Mouse (Mus musculus) ovary, postnatal 14 days (tissue): ENCODE measurements around the gene Cfap157.
A peak's percentile ranks its signal among the peaks of the same experiment; 100 is the strongest.

Experiments
- DNase-seq: peaks from one replicate; pipeline ENCODE4 v3.0.0; 2022; ENCODE audit warnings: low spot score

Cfap157 gene

DNA sequence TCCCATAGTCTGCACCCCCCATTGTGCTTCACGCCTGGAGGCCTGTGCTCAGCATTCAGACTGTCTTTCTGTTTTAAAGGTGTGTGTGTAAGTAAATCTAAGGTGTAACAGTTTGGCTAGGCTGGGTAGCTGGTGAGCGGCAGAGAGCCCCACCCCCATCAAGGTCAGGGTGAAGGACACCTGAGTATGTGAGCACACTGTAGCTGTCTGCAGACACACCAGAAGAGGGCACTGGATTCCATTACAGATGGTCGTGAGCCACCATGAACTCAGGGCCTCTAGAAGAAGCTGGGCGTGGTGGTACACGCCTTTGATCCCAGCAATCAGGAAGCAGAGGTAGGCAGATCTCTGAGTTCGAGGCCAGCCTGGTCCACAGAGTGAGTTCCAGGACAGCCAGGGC lies 2.5 kb downstream of the Cfap157 start:
- DNase-seq, result no peak

GRCm38 (mm10) chr2:32779714-32780113 lies 4.5 kb downstream of the Cfap157 start:
- no peak for DNase-seq

DNA sequence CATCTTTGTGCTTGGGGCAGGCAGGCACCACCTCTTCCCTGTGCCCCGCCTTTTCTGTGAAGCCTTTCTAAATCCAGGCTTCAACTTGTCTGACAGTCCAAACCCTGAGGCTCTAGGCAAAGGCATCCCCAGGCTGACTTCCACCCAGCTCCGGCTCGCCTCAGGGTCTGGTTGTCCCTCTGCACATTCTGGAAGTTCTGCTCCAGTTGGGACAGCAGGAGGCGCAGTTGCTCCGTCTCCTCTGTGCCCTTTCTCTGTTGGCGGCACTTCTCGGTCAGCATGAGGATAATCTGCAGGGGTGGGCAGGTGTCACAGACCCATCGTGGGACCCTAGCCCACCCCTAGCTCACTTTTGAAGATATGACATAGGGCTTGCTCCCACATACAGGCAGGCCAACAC lies 5.1 kb downstream of the Cfap157 start:
- DNase-seq, result peak; percentile 58

- DNase-seq, result no peak
These were observed 6.1 kb downstream of the Cfap157 start for GRCm38 (mm10) chr2:32778081-32778480.

DNA sequence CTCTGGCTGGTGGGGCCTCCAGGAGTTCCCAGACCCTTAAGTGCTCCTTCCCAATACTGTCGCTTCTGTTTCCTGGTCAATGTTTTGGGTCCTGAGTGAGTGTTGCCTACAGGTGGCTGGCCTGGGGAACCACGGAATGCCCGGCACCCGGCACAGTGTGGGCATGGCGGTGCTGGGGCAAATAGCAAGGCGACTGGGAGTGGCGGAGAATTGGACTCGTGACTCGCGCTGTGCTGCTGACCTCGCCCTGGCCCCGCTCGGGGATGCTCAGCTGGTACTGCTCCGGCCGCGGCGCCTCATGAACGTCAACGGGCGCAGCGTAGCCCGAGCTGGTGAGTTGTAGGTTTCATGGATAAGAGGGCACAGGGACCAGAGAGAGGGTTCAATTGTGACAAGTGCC lies 8.0 kb downstream of the Cfap157 start:
- DNase-seq, result no peak

GRCm38 (mm10) chr2:32775359-32776074 lies 8.7 kb downstream of the Cfap157 start, which contains the start of the genes Ttc16 and Ptrh1:
Gene Ttc16 (minus strand): TSS chr2:32775633.
Gene Ptrh1 (plus strand): TSS chr2:32775786.
- peak; percentile 95 for DNase-seq

DNA sequence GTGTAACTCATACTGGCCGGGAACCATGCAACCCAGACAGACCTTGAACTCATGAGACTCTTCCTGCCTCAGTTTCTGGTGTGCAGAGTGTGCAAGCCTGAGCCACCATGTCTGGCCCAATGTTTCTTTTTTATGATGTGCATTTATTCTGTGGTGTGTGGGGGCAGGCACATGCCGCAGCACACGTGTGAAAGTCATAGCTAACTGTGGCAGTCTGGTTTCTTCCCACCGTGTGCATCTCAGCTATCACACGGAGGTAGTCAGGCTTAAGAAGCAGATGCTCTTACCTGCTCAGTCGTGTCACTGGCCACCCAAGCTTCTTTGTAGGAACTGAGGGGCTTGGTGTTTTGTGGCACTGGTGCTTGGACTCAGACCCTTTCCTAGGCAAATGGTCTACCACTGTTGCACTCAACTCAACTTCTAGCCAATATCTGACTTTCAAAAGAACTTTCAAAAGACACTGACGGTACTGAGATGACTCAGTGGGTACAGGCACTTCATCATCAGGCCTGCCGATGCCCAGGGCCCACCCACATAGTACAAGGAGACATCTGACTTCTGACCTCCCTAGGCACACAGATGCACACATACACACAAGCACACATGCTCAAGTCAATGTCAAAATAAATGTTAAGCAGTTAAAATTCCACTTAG lies 11.5 kb downstream of the Cfap157 start:
- no peak for DNase-seq

DNA sequence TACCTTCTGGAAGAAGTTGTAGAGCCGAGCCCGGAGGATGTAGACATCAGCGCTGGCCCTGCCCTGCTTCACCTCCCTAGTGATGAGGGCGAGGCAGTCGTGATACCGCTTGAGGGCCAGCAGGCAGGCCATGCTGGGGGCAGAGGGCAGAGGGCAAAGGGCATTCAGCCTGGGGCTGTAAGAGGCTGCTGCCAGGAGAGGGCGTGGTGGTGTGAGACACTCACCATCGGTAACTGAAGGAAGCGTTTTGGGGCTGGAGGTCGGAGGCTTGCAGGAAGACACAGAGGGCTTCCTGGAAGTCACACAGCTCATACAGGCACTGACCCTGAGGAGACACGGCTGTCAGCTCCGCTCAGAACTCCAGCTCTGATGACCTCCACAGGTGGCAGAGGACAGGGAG lies 12.3 kb downstream of the Cfap157 start:
- DNase-seq, result no peak

- no peak for DNase-seq
These were observed 14.7 kb downstream of the Cfap157 start for GRCm38 (mm10) chr2:32769327-32770085.

GRCm38 (mm10) chr2:32768661-32769285 lies 15.5 kb downstream of the Cfap157 start:
- DNase-seq, result peak; percentile 63

- DNase-seq, result no peak
These were observed 17.0 kb downstream of the Cfap157 start for GRCm38 (mm10) chr2:32767241-32767640.

DNA sequence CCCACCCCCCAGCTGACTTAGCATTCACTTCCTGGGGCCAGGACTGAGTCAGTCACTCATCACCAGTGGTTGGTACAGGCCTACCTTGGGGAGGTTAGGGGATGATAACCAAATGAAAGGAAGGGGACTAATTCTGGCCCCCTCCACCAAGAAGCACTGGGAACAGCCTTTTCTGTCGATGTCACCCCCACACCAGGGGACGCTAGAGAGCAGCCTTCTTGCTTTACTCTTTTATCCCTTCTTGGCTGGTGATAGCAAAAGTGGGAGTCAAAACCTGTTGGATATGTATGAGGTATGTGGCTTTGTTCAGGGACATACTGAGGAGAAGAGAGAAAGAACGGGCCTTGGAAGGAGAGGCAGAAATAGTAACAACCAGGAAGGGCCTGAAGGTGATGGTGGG lies 20.9 kb downstream of the Cfap157 start:
- no peak for DNase-seq

- DNase-seq, result no peak
These were observed 22.4 kb downstream of the Cfap157 start for GRCm38 (mm10) chr2:32761859-32762258.

GRCm38 (mm10) chr2:32761361-32761760 lies 22.9 kb downstream of the Cfap157 start:
- DNase-seq, result no peak

- no peak for DNase-seq
These were observed 25.2 kb downstream of the Cfap157 start for GRCm38 (mm10) chr2:32759001-32759400.

DNA sequence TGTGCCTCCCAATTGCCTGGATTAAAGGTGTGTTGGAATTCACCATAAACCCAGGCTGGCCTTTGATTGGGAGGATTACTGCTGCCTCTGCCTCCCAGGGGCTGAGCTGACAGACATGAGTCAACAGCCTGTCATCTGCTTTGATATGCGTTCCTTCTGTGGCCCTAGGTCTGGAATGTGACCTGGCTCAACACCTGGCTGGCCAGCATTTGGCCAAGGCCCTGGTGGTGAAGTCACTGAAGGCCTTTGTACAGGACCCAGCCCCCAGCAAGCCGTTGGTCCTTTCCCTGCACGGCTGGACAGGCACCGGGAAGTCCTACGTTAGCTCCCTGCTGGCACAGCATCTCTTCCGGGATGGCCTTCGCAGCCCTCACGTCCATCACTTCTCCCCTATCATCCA lies 25.7 kb downstream of the Cfap157 start:
- DNase-seq, result no peak

GRCm38 (mm10) chr2:32757056-32757845 lies 27.0 kb downstream of the Cfap157 start, which contains the start of gene Tor2a:
Gene Tor2a (plus strand): TSS chr2:32757234.
- DNase-seq, result peak; percentile 94

- DNase-seq, result no peak
These were observed 27.6 kb downstream of the Cfap157 start for GRCm38 (mm10) chr2:32756674-32757055.

DNA sequence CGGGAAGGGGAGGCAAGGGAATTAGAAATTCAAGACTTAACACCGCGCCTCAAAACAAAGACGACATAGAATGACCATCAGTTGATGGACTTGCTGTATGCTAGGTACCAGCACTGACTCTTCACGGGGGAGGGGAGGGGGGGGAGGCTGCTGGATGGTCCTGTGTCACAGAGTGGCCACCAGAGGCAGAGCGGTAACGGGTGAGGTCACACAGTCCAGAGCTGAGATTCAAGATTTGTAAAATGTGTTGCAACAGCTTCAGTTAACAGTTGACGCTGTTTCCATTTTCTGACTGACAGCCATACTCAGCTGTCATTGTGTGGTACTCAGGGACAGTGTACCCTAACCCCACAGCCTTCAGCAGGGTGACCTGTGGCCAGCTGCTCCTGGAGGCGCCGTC lies 32.0 kb downstream of the Cfap157 start:
- no peak for DNase-seq

DNA sequence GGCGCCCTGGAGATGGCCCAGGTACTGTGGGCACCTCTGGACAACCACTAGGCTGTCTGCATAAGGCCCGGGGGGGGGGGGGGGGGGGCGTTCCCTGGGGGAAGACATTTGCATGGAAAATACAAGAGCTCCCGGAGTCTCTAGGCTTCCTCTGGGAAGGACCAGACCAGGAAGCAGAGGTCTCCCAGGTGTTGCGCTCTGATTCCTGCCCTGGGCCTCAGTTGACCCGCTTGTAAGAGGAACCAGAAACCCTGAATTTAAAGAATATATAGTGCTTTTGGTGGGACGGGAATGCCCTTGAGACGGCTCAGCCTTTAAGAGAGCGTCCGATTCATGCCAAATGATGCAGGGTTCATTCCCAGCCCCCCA lies 32.6 kb downstream of the Cfap157 start:
- DNase-seq, result no peak

- DNase-seq, result peak; percentile 35
These were observed 33.2 kb downstream of the Cfap157 start for GRCm38 (mm10) chr2:32750887-32751664.
